Mouse (Mus musculus) kidney, adult 2 months (tissue): Measurements from ENCODE around the gene Upk3bl.

Source experiments
- CTCF ChIP-seq: fragments of 200-500 bp; conservative IDR thresholded peaks from 2 replicates; pipeline ENCODE4 v1.5.1; 2011; ENCODE audit warnings: low read depth, mild to moderate bottlenecking, control low read depth, low read length, moderate library complexity, mixed read lengths; ENCODE audit not compliant: insufficient read depth, insufficient read length
- POLR2A ChIP-seq: fragments of 200-500 bp; IDR thresholded peaks from one replicate; pipeline ENCODE4 v1.6.1; 2011; ENCODE audit warnings: low read depth, low read length, control low read depth

GRCm38 (mm10) chr5:136015586-136015985 lies 38.7 kb upstream of the Upk3bl start:
- TF ChIP-seq POLR2A (no peak), CTCF (no peak)
